Mouse (Mus musculus): Measurements from ENCODE around the gene 2510009E07Rik.

Gene 2510009E07Rik

DNA sequence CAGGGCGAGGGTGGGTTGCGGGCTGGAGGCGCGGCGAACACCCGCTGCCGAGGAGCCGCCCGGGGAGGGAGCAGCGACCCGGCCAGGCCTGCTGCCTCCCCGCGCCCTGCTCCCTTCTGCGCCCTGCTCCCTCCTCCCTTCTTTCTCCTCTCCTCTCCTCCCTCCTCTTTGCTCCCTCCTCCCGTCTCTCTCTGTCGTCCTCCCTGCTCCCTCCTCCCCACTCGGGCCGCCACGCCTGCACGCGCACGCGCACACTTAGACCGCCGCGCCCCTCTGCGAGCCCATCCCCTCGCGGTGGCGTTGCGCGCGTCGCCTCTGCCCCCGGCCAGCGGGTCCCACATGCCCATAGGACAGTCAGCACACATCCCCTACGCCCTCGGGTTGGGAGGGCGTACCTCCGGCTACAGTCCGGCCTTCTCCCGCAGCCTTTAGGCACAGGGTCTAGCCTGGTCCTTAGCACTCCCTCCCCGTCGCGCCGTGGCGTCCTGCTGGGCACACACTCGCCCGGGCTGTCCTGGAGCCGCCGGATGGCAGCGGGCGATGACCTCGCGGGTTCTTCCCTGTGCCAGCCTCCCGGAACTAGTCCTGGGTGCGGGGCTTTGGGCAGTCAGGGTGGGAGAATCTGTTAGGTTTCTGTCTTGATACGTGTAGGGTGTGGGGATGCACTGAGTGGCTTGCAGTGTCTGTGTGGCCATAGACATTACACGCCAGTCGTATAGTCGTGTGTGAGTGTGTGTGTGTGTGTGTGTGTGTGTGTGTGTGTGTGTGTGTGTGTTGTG is at the start of gene 2510009E07Rik:
Gene 2510009E07Rik (minus strand): TSS at position 203 of the 779 bp plus-strand sequence.
- in situ Hi-C loops (cut with MboI), result no loop called here

DNA sequence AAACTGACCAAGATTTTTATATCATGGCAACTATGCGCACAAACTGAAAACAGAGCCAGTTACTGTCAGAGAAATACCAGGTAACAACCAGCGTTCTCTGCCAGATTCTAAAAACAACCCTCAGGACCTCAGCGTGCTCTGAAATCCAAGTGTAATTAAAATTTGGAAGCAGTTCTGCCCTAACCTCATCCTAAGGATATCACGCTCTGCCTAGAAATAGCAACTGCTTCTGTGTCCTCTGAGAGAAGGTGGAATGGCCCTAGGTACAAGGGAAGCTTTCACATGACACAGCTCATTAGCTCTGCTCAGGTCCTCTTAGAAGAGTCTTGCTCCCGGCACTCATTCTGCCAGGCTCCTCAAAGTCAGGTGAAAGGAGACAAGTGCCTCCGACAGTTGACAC is 48.9 kb upstream of the 2510009E07Rik start:
- in situ Hi-C loops (cut with MboI), result no loop called here

DNA sequence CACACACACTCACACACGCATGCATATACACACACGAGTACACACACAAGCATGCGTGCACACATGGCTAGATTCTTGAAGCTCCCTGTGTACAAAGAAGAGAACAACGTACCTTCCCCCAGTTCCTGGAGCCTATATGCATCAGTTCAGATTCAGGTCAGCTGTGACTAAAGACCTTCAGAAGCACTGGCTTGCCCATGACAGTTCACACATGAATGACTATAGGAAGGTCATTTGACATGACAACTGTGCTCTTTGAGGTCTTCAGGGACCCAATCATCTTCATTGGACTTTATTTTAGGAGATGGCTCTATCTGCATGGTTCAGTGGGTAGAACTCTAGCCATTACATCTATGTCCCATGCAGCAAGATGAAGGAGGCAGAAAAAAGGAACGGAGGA is 48.4 kb upstream of the 2510009E07Rik start:
- in situ Hi-C loops (cut with MboI), result no loop called here

DNA sequence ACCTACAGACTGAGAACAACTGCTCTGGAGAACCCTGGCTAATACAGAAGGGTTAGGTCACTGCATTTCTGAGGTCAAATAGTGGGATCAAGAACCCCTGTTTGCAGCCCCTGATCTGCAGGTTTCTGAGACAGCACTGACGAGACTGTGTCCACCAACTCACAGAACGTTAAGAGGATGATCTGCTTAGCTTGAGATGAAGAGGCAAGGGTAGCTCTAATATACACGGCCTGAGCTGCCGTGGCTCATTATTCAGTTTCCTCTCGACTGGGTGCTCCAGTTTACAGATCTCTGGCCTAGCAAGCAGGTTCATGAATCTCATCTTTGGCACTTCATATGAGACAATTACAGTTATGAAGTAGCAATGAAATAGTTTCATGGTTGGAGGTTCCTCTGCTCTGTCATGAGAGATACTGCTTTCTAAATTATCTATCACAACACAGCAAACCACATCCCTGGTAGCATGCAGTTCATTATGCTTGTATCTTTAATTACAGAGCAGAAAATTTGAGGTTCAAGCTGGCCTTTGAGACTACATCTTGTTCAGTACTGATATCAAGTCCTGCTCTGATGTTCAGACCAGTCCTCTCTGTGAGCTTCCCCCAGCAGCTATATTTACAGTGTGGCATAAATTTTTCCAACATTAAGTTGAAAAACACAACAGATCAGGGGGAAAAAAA is 47.9 kb upstream of the 2510009E07Rik start:
- in situ Hi-C loops (cut with MboI), result no loop called here

DNA sequence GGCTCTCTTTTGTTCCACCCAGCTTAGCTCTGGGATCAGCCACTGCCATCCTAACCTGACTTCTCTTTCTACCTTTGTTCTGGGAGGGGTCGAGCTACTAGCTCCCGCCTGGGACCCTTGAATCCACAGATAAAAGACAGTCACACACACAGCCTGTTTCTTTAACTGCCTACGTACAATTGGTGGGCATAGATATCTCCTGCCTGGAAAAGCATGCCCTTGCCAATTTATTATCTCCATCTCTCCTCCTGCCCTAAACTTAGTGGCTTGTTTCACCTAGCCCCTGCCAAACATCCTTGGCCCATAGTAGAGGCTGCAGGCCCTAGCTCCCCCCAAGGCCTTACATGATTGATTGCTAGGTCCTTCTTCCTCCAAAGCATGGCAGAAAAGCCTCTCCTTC is 47.1 kb upstream of the 2510009E07Rik start:
- in situ Hi-C loops (cut with MboI), result no loop called here

DNA sequence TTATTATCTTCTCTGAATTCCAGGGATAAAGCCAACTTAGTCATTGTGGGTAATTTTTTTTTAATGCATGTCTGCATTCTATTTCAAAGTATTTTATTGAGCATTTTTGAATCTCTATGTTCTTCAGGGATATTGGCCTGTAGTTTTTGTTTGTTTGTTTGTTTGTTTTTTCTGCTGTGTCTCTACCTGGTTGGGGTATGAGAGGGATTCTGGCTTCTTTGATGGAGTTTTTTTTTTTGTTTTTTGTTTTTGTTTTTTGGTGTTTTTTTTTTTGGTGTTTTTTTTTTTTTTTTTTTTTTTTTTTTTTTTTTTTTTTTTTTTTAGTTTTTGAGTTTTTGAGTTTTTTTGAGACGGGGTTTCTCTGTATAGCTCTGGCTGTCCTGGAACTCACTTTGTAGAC is 41.2 kb upstream of the 2510009E07Rik start:
- in situ Hi-C loops (cut with MboI), result loop anchor here (10.0 kb wide), 1 partner anchor 241 kb away; no protein-coding TSS in a partner anchor

DNA sequence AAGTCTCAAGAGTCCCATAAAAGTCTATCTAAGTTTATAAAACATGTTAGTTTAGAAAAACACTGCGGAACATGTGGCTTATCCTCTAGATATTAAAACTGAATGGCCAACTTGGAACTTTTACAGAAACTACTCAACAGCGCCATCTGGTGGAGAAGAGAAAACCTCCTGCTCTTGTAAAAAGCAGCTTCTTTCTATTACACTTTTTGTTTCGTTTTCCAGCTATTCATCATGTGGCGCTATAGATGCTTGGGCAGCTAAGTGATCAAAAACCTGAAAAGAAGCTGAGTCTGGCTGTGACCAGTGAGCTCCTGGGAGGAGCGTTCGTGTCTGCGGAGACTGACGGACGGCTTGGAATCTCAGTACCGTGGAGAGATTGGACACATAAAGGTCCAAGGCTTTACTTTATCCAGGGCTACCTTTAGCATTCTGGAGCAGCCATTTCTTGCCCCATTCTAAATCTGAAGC is 33.5 kb upstream of the 2510009E07Rik start:
- in situ Hi-C loops (cut with MboI), result no loop called here

DNA sequence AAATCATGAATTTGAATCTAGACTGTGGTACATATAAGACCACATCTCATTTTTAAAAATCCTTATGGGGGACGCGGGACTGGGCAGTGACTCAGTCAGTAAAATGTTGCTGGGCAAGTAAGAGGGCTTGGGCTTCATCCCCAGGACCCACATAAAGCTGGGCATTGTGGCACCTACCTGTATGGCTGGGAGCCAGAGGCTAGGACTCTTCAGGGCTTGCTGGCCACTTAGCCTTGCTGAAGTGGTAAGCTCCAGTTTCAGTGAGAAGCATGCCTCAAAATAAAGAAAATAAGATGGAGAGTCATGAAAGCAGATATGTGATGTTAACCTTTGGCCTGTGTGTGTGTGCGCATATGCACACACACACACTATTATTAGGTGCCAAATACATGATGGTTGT is 33.0 kb upstream of the 2510009E07Rik start:
- in situ Hi-C loops (cut with MboI), result no loop called here

DNA sequence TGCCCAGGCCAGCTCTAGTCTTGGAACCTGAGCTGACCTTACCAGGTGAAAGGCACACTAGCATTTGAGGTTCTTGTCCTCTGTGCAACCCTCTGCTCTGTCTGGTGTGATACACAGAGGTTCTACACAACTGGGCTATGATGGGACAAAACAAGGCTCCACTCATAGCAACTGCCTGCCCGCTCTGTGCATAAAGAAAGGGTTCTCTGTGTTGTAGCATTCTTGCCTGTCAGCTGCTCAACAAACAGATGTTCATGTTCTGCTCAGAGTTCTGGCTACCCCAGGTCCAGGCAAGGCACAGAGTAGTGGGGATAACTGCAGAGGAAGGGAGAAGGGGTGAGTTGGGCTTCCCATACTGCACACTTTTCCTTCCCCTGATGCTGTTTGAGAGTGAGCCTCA is 29.8 kb upstream of the 2510009E07Rik start:
- in situ Hi-C loops (cut with MboI), result no loop called here

DNA sequence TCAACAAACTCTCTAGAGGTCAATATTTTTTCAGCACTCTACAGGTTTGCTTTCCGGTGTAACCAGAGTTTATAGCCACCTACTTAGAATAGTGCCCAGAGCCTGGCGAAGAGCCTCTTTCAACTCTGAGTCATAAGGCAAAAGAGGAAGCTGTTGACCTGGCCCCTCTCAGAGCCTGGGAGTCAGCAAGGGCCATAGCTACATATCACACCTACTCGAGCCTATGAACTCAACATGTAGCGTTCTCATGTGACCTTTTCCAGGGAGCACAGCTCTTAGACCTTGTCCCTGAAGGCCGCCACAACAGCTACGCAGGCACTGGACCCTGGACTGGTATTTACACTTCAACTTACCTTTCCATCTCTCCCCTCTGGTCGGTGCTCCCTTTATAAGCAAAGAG is 25.3 kb upstream of the 2510009E07Rik start:
- in situ Hi-C loops (cut with MboI), result no loop called here

DNA sequence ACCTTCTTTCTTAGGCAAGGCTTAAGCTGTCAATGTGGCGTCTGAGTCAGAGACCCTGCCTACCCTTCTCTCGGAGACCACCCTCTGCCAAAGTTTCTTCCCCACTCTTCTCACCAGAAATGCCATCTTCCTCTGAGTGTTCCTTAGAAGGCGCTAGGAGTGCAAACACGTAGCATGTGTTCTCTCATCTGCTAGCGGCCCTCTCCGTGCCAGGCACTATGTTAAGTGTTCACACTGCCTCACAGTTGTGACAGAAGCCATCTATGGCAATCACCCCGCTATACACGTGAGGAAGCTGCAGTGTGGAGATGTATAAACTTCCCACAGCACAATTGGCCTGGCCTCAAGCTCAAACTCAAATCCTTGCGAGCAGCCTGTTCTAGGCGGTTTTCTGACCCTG is 20.1 kb upstream of the 2510009E07Rik start:
- in situ Hi-C loops (cut with MboI), result no loop called here

DNA sequence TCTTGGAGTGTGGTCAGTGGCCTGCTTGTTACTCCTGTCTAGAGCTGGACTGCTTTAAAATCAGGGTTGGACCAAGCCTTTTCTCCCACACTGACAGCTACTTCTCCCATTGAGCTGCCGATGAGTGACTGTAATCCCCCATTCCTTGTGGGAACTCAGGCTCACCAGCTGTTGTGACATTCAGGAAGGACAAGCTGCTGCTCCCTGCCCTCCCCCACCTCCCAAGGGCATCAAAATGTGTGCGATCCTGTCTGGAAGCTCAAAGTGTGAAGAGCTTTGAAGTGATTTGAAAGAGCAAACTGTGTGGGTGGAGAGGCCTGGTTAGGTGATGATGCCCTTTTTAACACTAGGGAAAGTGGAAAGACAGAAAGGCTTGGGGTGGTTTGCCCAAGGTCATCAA is 15.9 kb upstream of the 2510009E07Rik start:
- in situ Hi-C loops (cut with MboI), result no loop called here

DNA sequence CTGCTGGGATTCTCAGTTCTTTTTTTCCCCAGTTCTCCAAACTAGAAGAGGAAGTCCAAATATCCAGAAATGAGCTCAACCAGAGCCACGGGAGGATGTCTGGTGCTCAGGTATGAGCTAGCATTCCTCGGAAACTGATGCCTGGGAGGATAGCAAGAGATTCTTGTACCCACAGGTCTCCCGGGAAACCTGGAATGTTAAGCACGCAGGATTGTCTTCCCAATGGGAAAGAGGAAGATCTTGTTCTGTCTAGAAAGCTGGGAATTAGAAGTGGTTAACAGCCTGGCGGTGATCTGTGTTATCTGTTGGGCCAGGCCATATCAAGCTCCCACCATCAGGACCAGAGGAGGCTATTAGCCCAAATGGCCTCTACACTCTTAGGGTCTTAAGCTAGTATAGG is 10.2 kb upstream of the 2510009E07Rik start:
- in situ Hi-C loops (cut with MboI), result no loop called here

DNA sequence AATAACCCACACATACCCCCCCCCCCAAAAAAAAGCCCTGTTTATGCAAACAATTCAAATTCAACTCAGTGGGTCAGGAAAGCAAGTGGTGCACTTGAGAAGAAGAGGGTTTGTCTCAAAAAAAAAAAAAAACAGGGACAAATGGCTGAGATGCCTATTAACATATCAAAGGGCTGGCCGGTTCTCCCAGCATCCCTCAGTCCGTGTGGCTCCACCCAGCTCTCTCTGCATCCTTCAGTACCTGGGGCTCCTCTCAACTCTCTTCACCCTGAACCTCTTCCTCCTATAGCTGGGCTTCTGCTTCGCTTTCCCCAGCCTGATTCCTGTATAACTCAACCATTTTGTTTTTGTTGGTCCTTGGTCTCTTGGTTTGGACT is 7.8 kb upstream of the 2510009E07Rik start:
- in situ Hi-C loops (cut with MboI), result no loop called here

DNA sequence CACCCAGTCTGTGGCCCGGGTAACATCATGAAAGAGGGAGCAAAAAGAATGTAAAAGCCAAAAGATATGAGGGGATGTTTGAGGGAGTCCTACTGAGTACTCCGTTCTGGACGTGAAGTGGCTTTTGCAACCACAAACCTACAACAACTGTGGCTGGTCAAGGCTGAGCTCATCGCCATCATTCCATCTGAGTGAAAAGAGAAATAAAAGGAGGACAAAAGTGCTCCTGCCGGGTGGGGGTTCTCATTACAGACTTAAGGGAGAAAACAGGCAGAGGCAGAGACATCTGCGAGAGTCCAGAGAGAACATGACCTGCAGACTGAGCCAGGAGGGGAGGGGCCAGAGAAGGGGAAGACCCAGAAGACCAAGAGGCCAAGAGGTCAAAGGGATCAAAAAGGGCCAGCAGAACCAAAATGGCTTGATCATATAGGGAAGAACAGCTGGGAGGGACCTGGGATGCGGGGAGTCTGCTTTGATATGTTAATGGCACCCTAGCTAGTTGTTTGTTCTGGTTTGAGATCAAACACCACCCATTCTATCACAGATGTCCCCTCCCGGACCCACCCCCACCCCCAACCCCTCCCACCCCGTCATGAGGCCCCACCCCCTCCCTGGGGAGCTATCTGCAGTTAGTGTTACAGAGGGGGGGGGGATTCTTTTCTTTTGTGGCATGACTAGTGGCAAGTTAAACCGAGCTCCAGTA is 7.3 kb upstream of the 2510009E07Rik start:
- in situ Hi-C loops (cut with MboI), result no loop called here

DNA sequence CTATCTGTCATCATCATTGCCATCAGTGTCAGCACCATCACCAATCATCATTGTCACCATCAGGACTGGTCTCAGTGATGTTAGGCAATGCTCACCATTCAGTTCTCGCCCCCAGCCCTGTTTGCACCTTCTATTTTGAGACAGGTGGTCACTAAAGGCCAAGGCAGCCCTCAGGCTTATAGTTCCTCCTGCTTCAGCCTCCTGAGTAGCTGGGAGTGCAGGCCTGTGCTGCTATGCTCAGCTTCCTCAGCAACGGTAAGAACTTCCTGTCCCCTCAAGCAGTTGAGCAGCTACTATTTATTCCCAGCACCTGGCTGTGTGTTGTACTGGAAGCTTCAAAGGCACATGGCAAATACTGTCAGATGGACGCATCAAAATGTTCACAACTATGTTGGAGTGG is 3.7 kb upstream of the 2510009E07Rik start:
- in situ Hi-C loops (cut with MboI), result no loop called here

DNA sequence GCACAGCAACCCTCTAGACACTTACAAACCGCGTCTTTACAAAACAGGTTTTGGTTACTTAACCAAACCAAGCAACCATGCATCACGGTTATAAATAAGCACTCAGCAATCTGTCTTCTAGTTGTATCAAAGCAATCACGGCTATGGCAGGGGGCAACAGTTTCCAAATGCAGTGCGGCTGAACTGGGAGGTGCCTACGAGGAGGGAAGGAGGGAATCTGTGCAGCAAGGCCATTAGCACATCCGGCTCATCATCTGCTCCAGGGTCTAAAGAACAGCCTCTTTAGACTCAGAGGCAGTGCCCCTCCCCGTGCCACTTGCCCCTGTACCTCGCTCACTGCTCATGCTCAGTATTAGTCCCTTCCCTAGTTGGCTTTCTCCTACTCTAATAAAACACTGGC is 2.5 kb upstream of the 2510009E07Rik start:
- in situ Hi-C loops (cut with MboI), result no loop called here

DNA sequence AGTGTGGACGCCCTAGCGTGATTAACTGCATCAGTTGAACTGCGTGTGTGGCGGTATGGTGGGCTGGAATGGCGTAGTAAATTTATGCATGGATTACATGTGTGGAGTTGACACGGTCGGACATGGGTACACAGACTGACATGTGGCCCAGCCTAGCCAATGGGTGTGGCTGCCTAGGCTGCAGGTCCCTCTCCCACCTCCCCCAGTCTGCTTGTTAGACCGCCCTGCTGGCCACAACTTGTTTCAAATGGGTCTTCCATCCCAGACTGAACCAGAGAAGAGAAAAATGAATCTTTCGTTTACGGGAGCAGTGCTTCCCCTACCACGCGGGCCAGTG is 745 bp upstream of the 2510009E07Rik start:
- in situ Hi-C loops (cut with MboI), result no loop called here

DNA sequence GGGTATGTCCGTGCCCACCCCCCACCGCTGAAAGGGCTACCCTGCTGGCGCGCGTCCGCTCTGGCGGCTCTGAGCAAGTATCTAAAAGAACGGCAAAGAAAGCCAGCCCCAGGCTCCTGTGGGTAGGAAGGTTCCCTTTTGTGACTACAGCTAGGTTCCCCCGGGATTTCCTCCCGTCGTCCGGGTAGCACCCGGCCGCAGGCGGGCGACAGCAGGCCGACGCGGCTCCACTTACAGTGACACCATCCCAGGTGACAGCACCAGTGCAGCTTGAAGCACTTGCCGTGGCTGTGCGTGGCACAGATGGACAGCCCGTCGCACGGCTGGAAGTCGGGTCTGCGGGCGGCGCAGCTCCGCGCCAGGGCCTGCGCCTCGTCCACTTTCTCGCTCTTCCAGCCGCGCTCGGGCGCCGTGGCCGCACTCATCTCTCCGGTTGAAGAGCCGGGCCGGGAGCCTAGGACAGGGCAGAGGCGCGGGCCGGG is 443 bp downstream of the 2510009E07Rik start:
- in situ Hi-C loops (cut with MboI), result no loop called here

DNA sequence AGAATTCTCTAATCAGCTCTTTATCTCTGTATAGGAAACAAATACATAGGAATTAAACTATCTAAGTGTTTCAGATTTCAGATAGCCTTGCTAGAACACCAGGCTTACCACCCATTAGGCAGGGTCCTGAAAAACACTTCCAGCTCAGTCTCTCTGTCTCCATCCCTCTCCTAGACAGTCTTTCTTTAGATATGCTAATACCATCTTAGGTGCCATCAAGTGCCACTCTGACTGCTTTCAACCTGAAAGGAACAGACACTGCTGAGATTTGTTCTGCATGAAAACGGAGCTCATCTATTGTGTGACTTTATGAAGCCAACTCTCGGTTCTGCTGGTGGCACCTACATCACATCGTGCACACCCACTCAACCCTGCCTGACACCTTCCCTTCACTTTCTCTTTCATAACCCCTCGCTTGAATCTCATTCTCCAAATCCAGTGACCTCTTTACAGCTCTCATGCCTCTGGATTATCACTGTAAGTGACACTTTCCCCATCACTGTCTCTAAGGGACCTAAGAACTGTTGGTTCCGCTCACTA is 4.2 kb downstream of the 2510009E07Rik start:
- in situ Hi-C loops (cut with MboI), result no loop called here

DNA sequence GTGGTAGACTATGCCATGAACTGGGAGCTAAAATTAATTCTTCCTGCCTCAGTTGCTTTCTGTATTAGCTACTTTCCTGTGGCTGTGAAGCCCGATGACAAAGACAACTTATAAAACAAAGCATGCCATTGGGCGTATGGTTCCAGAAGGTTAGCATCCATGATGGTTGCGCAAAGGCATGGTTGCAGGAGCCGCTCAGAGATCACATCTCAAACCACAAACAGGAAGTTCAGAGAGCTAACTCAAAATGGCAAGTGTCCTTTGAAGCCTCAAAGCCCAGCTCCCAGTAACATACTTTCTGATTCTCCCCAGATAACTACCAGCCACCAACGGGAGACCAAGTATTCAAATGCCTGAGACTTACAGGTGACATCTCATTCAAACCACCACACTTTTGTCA is 5.3 kb downstream of the 2510009E07Rik start:
- in situ Hi-C loops (cut with MboI), result no loop called here

DNA sequence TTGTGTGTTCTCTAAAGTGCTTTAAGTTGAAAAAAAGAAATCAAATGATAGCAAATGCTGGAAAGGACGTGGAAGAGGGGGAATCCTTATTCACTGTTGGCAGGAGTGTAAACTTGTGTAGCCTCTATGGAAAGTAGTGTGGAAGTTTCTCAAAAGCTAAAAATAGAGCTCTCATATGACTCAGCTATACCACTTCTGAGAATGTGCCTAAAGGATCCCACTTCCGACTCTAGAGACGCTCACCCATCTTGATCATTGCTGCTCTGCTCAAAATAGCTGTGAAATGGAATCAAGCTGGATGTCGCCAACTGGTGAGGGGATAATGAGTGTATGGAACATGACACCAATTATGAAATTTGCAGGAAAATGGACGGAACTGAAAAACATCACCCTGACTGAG is 7.1 kb downstream of the 2510009E07Rik start:
- in situ Hi-C loops (cut with MboI), result no loop called here

DNA sequence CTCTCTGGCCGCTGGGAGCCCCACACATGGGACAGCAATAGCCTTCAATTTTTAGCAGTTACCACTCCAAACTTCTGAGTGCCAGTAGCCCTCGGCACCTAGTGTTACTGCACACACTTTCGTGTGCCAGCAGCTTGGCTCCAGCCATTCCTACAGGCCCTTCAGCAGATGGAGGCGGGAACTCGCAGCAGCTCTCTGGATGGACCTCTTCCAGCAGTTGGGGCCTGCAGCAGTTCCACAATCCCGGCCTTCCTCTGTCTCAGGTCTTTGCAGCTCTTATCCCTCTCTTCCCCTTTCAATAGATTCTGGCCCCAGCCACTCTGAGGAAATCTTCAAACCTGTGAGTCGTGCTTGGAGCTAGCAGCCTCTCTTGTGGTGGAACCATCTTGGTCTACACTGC is 17.7 kb downstream of the 2510009E07Rik start:
- in situ Hi-C loops (cut with MboI), result no loop called here

All from mature B cell (primary cell).